Mouse (Mus musculus): ENCODE data around the gene Gipc3. TPM values are rescaled to one million over a fixed set of nuclear protein-coding genes. Genes with fewer than 3 reads are reported as not detected.

Gene Gipc3
- polyA plus RNA-seq, 1 experiment = 0.16 TPM

DNA sequence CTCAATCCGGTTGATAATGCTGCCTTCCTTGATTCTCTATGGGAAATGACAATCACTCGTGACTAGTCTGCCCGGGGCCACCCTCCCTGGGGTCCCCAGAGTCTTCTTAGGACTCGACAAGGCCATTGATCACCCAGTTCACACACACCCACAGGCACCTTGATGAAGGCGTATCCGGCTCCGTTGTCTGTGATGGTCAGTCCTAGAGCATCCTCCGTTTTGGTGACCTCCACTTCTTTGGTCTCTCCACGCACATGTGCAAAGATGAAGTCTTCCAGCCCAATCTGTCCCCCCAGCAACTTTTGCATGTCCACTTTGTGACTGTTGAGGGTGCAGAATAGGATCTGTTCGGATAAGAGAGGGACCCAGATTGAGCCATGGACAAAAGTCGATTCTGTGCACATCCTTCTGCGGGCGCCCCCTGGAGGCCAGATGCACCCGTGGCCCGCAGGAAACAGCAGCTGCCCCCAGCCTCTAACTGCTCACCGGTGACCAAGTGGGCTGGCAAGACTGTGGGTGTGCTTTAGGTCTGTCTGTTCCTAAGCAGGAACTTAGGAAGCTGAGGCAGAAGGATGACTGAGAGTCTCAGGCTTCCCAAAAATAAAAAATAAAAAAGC, 1.6 kb downstream of the Gipc3 start:
- no peak for DNase-seq (ENCODE audit: low read depth)
- TF ChIP-seq CTCF (IDR thresholded peaks at IDR 0.05; ENCODE audit: borderline replicate concordance, extremely low read depth, insufficient read depth, insufficient read length) (peak; percentile 77), POLR2A (IDR thresholded peaks at IDR 0.05; ENCODE audit: borderline replicate concordance, extremely low read depth, insufficient read depth, insufficient read length, poor library complexity, severe bottlenecking) (no peak)

GRCm38 (mm10) chr10:81340551-81341332, 2.3 kb downstream of the Gipc3 start:
- no peak for DNase-seq (ENCODE audit: low read depth)
- TF ChIP-seq CTCF (IDR thresholded peaks at IDR 0.05; ENCODE audit: borderline replicate concordance, extremely low read depth, insufficient read depth, insufficient read length) (no peak), POLR2A (IDR thresholded peaks at IDR 0.05; ENCODE audit: borderline replicate concordance, extremely low read depth, insufficient read depth, insufficient read length, poor library complexity, severe bottlenecking) (no peak)

DNA sequence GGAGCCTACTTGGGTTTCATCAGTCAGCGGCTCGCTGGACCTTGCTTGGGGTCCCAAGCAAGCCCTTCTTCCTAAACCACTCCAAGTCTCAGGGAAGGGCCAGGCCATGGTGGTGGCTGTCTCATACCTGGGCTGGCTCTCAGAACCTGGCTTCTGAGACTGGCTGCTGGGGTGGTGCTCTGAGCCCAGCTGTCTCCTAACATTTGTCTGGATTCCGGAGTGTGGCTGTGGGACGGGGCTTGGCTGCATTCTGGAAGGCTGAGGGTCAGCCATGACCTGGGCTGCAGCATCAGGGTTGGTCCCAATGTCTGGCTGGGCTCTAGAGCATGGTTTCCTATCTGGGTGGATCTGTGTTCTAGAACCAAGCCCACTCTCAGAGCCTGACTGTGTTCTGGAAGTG, 6.5 kb downstream of the Gipc3 start:
- DNase-seq (ENCODE audit: low read depth) = no peak
- TF ChIP-seq POLR2A (IDR thresholded peaks at IDR 0.05; ENCODE audit: borderline replicate concordance, extremely low read depth, insufficient read depth, insufficient read length, poor library complexity, severe bottlenecking) = no peak
- no peak for TF ChIP-seq CTCF (IDR thresholded peaks at IDR 0.05; ENCODE audit: borderline replicate concordance, extremely low read depth, insufficient read depth, insufficient read length)

- TF ChIP-seq POLR2A (IDR thresholded peaks at IDR 0.05; ENCODE audit: borderline replicate concordance, extremely low read depth, insufficient read depth, insufficient read length, poor library complexity, severe bottlenecking) (no peak), CTCF (IDR thresholded peaks at IDR 0.05; ENCODE audit: borderline replicate concordance, extremely low read depth, insufficient read depth, insufficient read length) (no peak)
These were observed 7.4 kb downstream of the Gipc3 start for GRCm38 (mm10) chr10:81335393-81336340.

DNA sequence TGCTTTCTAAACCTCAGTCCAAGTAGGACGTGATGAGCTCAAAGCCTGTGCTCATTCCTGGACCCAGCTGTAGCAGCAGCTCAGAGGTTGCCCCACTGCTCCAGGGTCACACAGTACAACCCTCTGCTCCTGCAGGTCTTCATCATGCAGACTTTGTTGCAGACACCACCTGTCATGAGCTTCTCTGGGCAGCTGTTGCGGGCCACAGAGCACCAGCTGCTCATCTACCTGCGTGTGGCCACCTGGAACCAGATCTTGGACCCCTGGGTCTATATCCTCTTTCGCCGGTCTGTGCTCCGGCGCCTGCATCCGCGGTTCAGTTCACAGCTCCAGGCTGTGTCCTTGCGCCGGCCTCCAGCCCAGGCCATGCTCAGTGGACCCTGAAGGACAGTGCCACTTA, 8.7 kb downstream of the Gipc3 start:
- TF ChIP-seq CTCF (IDR thresholded peaks at IDR 0.05; ENCODE audit: borderline replicate concordance, extremely low read depth, insufficient read depth, insufficient read length) (no peak), POLR2A (IDR thresholded peaks at IDR 0.05; ENCODE audit: borderline replicate concordance, extremely low read depth, insufficient read depth, insufficient read length, poor library complexity, severe bottlenecking) (no peak)
- no peak for DNase-seq (ENCODE audit: low read depth)

More at GRCm38 (mm10) chr10:81335393-81336340, 7.4 kb downstream of the Gipc3 start:
- DNase-seq (ENCODE audit: low read depth) = no peak

DNA sequence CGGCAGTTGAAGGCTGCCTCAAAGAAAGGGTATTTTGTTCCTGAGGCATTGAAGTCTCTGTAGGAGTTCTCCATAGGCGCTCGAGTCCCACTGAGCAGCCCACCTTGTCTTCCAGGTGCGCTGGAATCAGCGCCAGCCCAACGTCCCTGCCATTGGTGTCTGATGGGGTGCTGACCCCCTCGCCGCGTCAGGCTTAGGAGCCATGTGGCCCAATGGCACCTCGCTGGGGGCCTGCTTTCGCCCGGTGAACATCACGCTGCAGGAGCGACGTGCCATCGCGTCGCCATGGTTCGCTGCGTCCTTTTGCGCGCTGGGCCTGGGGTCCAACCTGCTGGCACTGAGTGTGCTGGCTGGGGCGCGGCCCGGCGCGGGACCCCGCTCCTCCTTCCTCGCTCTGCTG, 10.8 kb downstream of the Gipc3 start:
- TF ChIP-seq POLR2A (IDR thresholded peaks at IDR 0.05; ENCODE audit: borderline replicate concordance, extremely low read depth, insufficient read depth, insufficient read length, poor library complexity, severe bottlenecking) = no peak
- no peak for TF ChIP-seq CTCF (IDR thresholded peaks at IDR 0.05; ENCODE audit: borderline replicate concordance, extremely low read depth, insufficient read depth, insufficient read length)
- DNase-seq (ENCODE audit: low read depth) = no peak

DNA sequence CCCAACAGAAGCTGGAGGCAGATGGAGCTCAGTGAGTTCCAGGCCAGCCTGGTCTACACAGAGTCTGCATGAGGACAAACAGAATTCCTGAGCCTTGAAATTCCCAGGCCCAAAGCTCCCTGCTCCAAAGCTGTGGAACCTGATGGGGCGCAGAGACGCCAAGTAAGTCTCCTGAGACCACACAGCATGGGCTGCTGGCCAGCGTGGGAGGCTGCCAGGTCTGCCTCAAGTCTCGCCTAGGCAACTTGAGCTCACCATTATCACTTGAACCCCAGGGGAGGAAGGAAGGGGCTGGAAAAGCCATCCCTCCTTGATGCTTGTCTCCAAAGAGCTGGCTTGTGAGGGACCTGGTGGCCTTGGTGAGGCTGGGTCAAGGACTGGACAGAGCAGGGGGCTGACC, 13.1 kb downstream of the Gipc3 start:
- no peak for DNase-seq (ENCODE audit: low read depth)
- TF ChIP-seq POLR2A (IDR thresholded peaks at IDR 0.05; ENCODE audit: borderline replicate concordance, extremely low read depth, insufficient read depth, insufficient read length, poor library complexity, severe bottlenecking) (no peak), CTCF (IDR thresholded peaks at IDR 0.05; ENCODE audit: borderline replicate concordance, extremely low read depth, insufficient read depth, insufficient read length) (no peak)

DNA sequence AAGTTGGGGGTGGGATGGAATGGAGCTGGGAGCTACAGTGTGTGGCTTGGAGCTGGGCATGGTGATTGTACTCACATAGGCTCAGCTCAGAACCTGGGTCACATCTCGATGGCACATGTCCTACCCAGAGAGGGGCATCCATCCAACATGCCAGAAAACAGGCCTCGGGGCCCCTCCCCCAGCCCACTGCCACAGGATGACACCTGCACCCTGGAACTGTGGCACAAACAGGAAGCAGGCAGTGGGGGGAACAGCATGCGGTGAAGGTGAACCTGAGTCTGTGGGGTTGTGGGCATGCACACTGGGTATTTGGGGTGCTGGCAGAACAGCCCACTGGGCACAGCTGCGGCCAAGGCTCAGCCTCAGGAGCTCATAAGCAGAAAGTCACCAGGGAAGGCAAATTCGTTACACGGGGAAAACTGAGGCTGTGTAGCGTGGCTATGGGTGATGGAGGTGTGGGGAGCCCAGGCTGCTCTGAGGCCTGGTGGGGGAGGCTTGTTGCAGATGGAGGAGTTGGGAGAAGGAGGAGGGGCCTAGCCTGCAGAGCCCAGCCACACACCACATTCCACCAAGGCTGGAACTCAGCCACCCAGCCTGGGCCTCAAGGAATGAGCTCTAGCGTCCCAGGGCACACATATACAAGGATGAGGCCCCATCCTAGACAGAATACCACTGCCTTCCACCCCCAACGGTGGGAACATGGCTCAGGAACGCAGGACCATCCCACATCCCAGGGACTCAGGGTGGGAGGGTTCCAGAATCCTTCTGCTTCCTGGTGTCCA, 13.7 kb downstream of the Gipc3 start:
- no peak for DNase-seq (ENCODE audit: low read depth)
- TF ChIP-seq CTCF (IDR thresholded peaks at IDR 0.05; ENCODE audit: borderline replicate concordance, extremely low read depth, insufficient read depth, insufficient read length) (no peak), POLR2A (IDR thresholded peaks at IDR 0.05; ENCODE audit: borderline replicate concordance, extremely low read depth, insufficient read depth, insufficient read length, poor library complexity, severe bottlenecking) (no peak)

GRCm38 (mm10) chr10:81328386-81328785, 14.7 kb downstream of the Gipc3 start, which contains the start of gene Tbxa2r:
TSS of gene Tbxa2r (plus strand) at chr10:81328731.
- no peak for TF ChIP-seq CTCF (IDR thresholded peaks at IDR 0.05; ENCODE audit: borderline replicate concordance, extremely low read depth, insufficient read depth, insufficient read length)
- TF ChIP-seq POLR2A (IDR thresholded peaks at IDR 0.05; ENCODE audit: borderline replicate concordance, extremely low read depth, insufficient read depth, insufficient read length, poor library complexity, severe bottlenecking) = no peak
- DNase-seq (ENCODE audit: low read depth) = no peak

- TF ChIP-seq POLR2A (IDR thresholded peaks at IDR 0.05; ENCODE audit: borderline replicate concordance, extremely low read depth, insufficient read depth, insufficient read length, poor library complexity, severe bottlenecking) (no peak), CTCF (IDR thresholded peaks at IDR 0.05; ENCODE audit: borderline replicate concordance, extremely low read depth, insufficient read depth, insufficient read length) (no peak)
- DNase-seq (ENCODE audit: low read depth) = no peak
These were observed 15.1 kb downstream of the Gipc3 start for GRCm38 (mm10) chr10:81327959-81328358.
